Mouse (Mus musculus): ENCODE measurements around the gene Neurl2.

DNA sequence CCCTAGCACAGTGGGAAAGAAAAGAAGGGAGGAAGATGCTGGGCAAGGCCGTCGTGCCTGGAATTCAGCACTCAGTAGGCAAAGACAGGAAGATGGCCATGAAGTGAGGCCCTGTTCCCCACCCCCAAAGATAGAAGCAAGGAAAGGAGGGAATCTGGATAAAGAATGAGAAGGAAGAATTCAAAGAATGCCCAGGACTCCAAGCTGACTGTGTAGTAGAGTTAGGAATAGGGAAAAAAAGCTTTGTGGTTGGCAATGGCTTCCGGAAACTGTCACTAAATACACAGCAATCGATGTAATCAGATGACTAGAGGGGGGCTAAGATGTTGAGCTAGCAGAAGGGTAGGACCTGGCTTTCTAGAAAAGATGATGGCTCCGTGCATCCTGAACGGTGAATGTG, 16.1 kb downstream of the Neurl2 start:
- TF ChIP-seq POLR2A (IDR thresholded peaks at IDR 0.05; ENCODE audit: control insufficient read depth, extremely low read depth, insufficient read depth, low read length, poor library complexity) (no peak), CTCF (IDR thresholded peaks at IDR 0.05; ENCODE audit: borderline replicate concordance, control insufficient read depth, extremely low read depth, insufficient read depth, low read length, poor library complexity) (no peak)
